Mouse (Mus musculus) A20 (cell line): ENCODE data around the gene Htr5b.

Experiments
- DNase-seq: peaks from one replicate; pipeline ENCODE4 v3.0.0-alpha.2; 2011; ENCODE audit warnings: low read depth, low spot score

Gene Htr5b

GRCm38 (mm10) chr1:121486803-121487202 lies 41.5 kb downstream of the Htr5b start:
- no peak for DNase-seq

- no peak for DNase-seq
These were observed 45.2 kb downstream of the Htr5b start for GRCm38 (mm10) chr1:121483091-121483490.

GRCm38 (mm10) chr1:121479403-121479802 lies 48.9 kb downstream of the Htr5b start:
- DNase-seq, result no peak

GRCm38 (mm10) chr1:121478284-121478980 lies 49.8 kb downstream of the Htr5b start:
- DNase-seq, result no peak

GRCm38 (mm10) chr1:121477716-121478115 lies 50.5 kb downstream of the Htr5b start:
- DNase-seq, result no peak

- DNase-seq, result no peak
These were observed 56.8 kb downstream of the Htr5b start for GRCm38 (mm10) chr1:121471503-121471902.

GRCm38 (mm10) chr1:121468271-121468670 lies 60.0 kb downstream of the Htr5b start:
- DNase-seq, result no peak

- no peak for DNase-seq
These were observed 62.0 kb downstream of the Htr5b start for GRCm38 (mm10) chr1:121466276-121466675.

GRCm38 (mm10) chr1:121463806-121464205 lies 64.5 kb downstream of the Htr5b start:
- no peak for DNase-seq

- no peak for DNase-seq
These were observed 65.6 kb downstream of the Htr5b start for GRCm38 (mm10) chr1:121462643-121463042.

GRCm38 (mm10) chr1:121461895-121462294 lies 66.4 kb downstream of the Htr5b start:
- DNase-seq, result peak; percentile 88

- DNase-seq, result peak; percentile 24
These were observed 68.2 kb downstream of the Htr5b start for GRCm38 (mm10) chr1:121460077-121460476.
